Mouse (Mus musculus) limb, embryonic 14.5 days (tissue): ENCODE results near the gene Tacc2. TPM values are rescaled to one million over a fixed set of nuclear protein-coding genes. Genes with fewer than 3 reads are reported as not detected.
A peak's percentile ranks its signal among the peaks of the same experiment; 100 is the strongest.

Experiments
- ATAC-seq: fragments of 200-750 bp; cut with Nextera tagmentation; 2 replicates; pipeline ENCODE4 v1.8.0; 2017; ENCODE audit warnings: low read depth, moderate number of reproducible peaks, moderate TSS enrichment; ENCODE audit not compliant: low FRiP score
- DNase-seq: peaks from one replicate; pipeline ENCODE4 v3.0.0-alpha.2; 2015; ENCODE audit warnings: low spot score
- H3K27ac ChIP-seq: fragments of 300-500 bp; sonication (generic); replicated peaks from 2 replicates; pipeline ENCODE4 v1.5.1; 2014; ENCODE audit warnings: low read depth, mild to moderate bottlenecking, low read length, moderate library complexity, mixed read lengths
- H3K27me3 ChIP-seq: fragments of 300-500 bp; sonication (generic); 2 replicates; pipeline ENCODE4 v1.6.1; 2014; ENCODE audit warnings: low read length, mixed read lengths; ENCODE audit not compliant: control insufficient read depth, insufficient read depth
- H3K36me3 ChIP-seq: fragments of 300-500 bp; sonication (generic); 2 replicates; pipeline ENCODE4 v1.6.1; 2014; ENCODE audit warnings: mild to moderate bottlenecking, low read length, moderate library complexity, mixed read lengths; ENCODE audit not compliant: control insufficient read depth, insufficient read depth
- H3K4me1 ChIP-seq: fragments of 300-500 bp; sonication (generic); 2 replicates; pipeline ENCODE4 v1.6.1; 2014; ENCODE audit warnings: antibody characterized with exemption, low read length, mixed read lengths; ENCODE audit not compliant: control insufficient read depth, insufficient read depth
- H3K4me2 ChIP-seq: fragments of 300-500 bp; sonication (generic); replicated peaks from 2 replicates; pipeline ENCODE4 v1.6.1; 2014; ENCODE audit warnings: low read depth, mild to moderate bottlenecking, low read length, moderate library complexity; ENCODE audit not compliant: severe bottlenecking
- H3K4me3 ChIP-seq: fragments of 300-500 bp; sonication (generic); replicated peaks from 2 replicates; pipeline ENCODE4 v1.5.1; 2014; ENCODE audit warnings: low read length
- H3K9ac ChIP-seq: fragments of 300-500 bp; sonication (generic); 2 replicates; pipeline ENCODE4 v1.6.1; 2014; ENCODE audit warnings: mild to moderate bottlenecking, low read depth, low read length, moderate library complexity; ENCODE audit not compliant: severe bottlenecking
- H3K9me3 ChIP-seq: fragments of 300-500 bp; sonication (generic); 2 replicates; pipeline ENCODE4 v1.6.1; 2016; ENCODE audit warnings: low read length; ENCODE audit not compliant: control insufficient read depth
- POLR2A ChIP-seq: fragments of 200-500 bp; IDR thresholded peaks from 2 replicates; pipeline ENCODE4 v1.8.0; 2012; ENCODE audit warnings: inconsistent platforms, mild to moderate bottlenecking, moderate library complexity, borderline replicate concordance; ENCODE audit not compliant: insufficient read depth, insufficient read length; ENCODE audit errors: extremely low read depth
- WGBS: fragments of 180-500 bp; shearing (Covaris S2); extraction: QIAGEN DNeasy Blood & Tissue Kit; methylation state at CpG from one replicate; pipeline ENCODE4 v1.1.7; 2014; 5-methylcytosine and 5-hydroxymethylcytosine counted together
- polyA plus RNA-seq, 2 experiments: library from polyadenylated mRNA; depleted of rRNA in 1 of 2; stranded (reverse) in 1 of 2; unstranded in 1 of 2; fragments of >200 nt; fragmentation: Nextera tagmentation in 1 of 2; extraction: Ambion mirVana in 1 of 2; gene quantifications; 2 replicates each; pipeline versions ENCODE4 v1.2.1 to v1.2.3; 2012 to 2014

Tacc2 gene
- polyA plus RNA-seq, 2 experiments, result 38.2 to 49.1 TPM

- H3K9me3 ChIP-seq, result no peaks in the 10 kb centered on the region
- peaks cover 6% of the 10 kb centered on the region; the same call in 1 of the 2 replicates for H3K36me3 ChIP-seq
- ATAC-seq (no peak), DNase-seq (no peak)
- 100% methylated on average over 1 of the region's 1 CpGs for WGBS
- no peak overlapping the region for H3K27ac ChIP-seq
- no peak overlapping the region for H3K9ac ChIP-seq
- H3K4me2 ChIP-seq, result no peak overlapping the region
- no peak for TF ChIP-seq POLR2A
- no peak overlapping the region for H3K4me3 ChIP-seq
- H3K4me1 ChIP-seq, result no peaks in the 10 kb centered on the region
- no peaks in the 10 kb centered on the region for H3K27me3 ChIP-seq
Measured at GRCm38 (mm10) chr7:130701336-130701735, 124.1 kb downstream of the Tacc2 start.

DNA sequence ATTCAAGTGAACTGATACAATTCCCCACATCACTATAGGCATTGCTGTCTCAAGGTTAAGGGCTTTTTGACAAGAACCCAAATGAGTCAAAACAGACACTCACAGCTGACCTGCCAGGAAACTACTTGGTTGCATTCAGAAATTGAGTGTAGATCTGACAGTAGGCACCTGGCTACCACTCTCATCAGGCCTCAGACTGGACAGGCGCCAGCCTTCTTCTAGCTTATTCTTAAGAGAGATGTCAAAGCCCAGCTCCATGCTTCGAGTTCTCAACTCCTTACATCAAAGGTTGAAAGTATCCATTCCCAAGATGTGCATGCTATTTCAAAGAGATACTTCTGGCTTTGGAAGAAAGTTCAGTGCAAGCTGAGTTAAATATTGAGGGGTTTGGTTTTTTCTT is 128.0 kb downstream of the Tacc2 start:
- TF ChIP-seq POLR2A, result no peak
- whole genome bisulfite sequencing, result 85% methylated on average over 2 of the region's 2 CpGs

DNA sequence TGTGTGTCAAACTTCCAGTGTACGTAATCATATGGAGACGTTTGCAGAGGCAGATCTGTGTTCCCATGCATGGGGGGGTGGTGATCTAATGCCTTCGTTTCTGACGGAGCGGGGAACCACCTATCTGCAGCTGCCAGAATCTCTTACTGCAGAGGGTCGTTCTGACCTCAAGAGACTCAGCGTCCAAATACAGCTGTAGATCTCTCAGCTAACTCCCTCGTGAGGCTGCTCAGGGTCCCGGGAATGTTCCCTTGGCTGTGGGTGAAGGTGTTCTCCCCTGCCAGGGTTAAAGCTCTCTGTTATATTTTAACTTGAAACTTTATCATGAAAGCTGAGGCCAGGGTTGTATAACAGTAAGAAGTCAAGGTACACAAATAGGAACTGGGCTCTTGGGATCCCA is 131.7 kb downstream of the Tacc2 start:
- H3K4me1 ChIP-seq, result peaks cover 19% of the 10 kb centered on the region
- no peak overlapping the region for H3K4me3 ChIP-seq
- H3K36me3 ChIP-seq, result no peaks in the 10 kb centered on the region
- WGBS, result 39% methylated on average over 9 of the region's 9 CpGs
- peak; percentile 21 for DNase-seq
- no peaks in the 10 kb centered on the region for H3K9me3 ChIP-seq
- H3K27ac ChIP-seq, result peak overlapping the region; percentile 33; the same call in 1 of the 2 replicates
- H3K9ac ChIP-seq, result 0 out of 2 replicates have a peak overlapping the region, but pooled peaks have one; percentile 7
- no peaks in the 10 kb centered on the region for H3K27me3 ChIP-seq
- no peak for TF ChIP-seq POLR2A
- no peak for ATAC-seq
- no peak overlapping the region for H3K4me2 ChIP-seq

More for the DNA sequence above, 128.0 kb downstream of the Tacc2 start:
- Histone ChIP-seq H3K9ac (no peak overlapping the region), H3K27me3 (no peaks in the 10 kb centered on the region), H3K4me3 (no peak overlapping the region), H3K9me3 (no peaks in the 10 kb centered on the region), H3K27ac (no peak overlapping the region), H3K4me1 (peaks cover 19% of the 10 kb centered on the region), H3K4me2 (no peak overlapping the region), H3K36me3 (no peaks in the 10 kb centered on the region)
- ATAC-seq (no peak), DNase-seq (no peak)

GRCm38 (mm10) chr7:130709372-130710274 is 132.4 kb downstream of the Tacc2 start:
- TF ChIP-seq POLR2A, result no peak
- 59% methylated on average over 9 of the region's 9 CpGs for WGBS
- Histone ChIP-seq H3K4me3 (no peak overlapping the region), H3K9ac (no peak overlapping the region), H3K27ac (peak overlapping the region; percentile 33; the same call in 1 of the 2 replicates), H3K4me2 (no peak overlapping the region), H3K4me1 (peaks cover 19% of the 10 kb centered on the region), H3K9me3 (no peaks in the 10 kb centered on the region), H3K36me3 (no peaks in the 10 kb centered on the region), H3K27me3 (no peaks in the 10 kb centered on the region)
- DNase-seq (no peak), ATAC-seq (peak; percentile 48; the same call in 1 of the 2 replicates)

DNA sequence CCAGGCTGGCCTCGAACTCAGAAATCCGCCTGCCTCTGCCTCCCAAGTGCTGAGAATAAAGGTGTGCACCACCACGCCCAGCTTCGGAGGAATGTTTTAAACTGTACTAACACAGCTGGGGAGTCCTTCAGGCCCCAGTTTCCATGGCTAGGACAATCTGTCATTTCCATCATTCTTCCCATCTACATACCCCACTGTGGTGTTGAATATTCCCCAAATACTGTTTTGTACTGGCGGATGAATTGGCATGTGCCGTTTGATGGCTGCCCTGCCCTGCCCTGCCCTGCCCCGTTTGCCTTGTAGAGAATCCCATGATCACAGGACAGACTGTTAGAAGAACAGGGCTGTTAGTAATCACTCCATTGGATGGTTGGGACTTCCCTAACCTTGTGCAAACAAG is 134.6 kb downstream of the Tacc2 start:
- Histone ChIP-seq H3K27me3 (no peaks in the 10 kb centered on the region), H3K27ac (no peak overlapping the region), H3K4me2 (no peak overlapping the region), H3K36me3 (peaks cover 4% of the 10 kb centered on the region), H3K9ac (no peak overlapping the region), H3K4me3 (no peak overlapping the region), H3K9me3 (no peaks in the 10 kb centered on the region), H3K4me1 (peaks cover 19% of the 10 kb centered on the region)
- no peak for DNase-seq
- ATAC-seq, result no peak
- no peak for TF ChIP-seq POLR2A
- 88% methylated on average over 6 of the region's 7 CpGs for WGBS
